Mouse (Mus musculus): Measurements from ENCODE around the gene Pdcd5. TPM values are rescaled to one million over a fixed set of nuclear protein-coding genes. Genes with fewer than 3 reads are reported as not detected.

Pdcd5 gene
- polyA plus RNA-seq, 1 experiment, result 32.6 TPM

DNA sequence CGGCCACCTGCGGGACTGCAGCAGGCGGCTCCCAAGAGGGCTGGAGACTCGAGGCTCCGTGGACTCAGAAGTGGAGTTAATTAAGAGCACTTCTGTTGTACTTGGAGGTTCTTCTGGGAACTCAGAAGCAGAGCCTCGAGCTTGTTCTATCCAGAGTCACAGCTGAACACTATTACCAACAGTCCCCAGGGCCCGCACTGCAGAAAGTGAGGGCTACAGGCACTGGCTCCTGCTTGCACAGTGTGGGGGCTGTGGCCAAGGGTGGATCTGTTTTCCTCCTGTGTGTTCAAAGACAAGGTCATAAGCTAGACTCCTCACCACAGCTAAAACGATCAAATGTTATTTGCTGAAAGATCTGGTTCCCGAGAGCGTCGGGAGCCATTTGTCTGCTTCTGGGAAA, 38.9 kb upstream of the Pdcd5 start:
- Histone ChIP-seq H3K27ac (ENCODE audit: insufficient read depth, low read length) (no peak overlapping the region), H3K4me3 (ENCODE audit: extremely low read depth, insufficient read depth, insufficient read length) (no peak overlapping the region), H3K36me3 (ENCODE audit: control insufficient read depth, insufficient read depth, low read length) (no peaks in the 10 kb centered on the region; the same call in 1 of the 2 replicates), H3K4me1 (ENCODE audit: control insufficient read depth, insufficient read depth, insufficient read length) (no peaks in the 10 kb centered on the region), H3K27me3 (ENCODE audit: control insufficient read depth, insufficient read depth, low read length) (no peaks in the 10 kb centered on the region)
- no peak for DNase-seq (ENCODE audit: low read depth in 1 of 2, low spot score in 2 of 2)
- TF ChIP-seq CTCF (IDR thresholded peaks at IDR 0.05; ENCODE audit: extremely low read depth, insufficient read depth, insufficient read length, insufficient replicate concordance) (no peak), POLR2A (IDR thresholded peaks at IDR 0.05; ENCODE audit: low read depth, low read length) (no peak)
- WGBS, result 87% methylated on average over 11 of the region's 11 CpGs

DNA sequence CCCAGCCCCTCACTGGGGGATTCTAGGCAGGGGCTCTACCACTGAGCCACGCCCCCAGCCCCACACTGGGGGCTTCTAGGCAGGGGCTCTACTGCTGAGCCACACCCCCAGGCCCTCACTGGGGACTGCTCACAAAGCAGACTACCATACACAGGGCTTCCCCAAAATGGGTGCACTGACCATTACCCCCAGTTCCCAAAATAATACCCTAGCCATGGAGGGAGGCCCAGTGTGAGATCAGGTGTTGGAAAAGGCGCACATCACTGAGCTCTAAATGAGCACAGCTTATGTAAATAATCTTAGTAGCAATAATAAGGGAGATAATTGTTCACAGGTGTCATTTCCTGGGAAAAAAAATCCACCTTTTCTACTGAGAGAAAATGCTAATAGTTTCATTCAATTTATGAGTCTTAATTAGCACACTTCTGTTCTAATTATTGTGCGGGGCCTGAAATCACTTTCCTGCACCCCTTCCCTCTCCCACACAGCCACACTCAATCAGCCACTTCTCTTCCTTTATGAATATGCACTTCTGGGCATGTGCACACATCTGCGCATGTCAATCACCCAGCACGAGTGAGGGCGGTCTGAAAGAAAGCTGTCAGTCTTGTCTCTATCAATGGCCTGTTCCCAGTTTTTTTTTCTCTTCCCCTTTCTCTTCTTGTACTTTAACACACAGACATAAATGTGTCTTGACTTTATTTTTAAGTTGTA, 36.2 kb upstream of the Pdcd5 start:
- Histone ChIP-seq H3K4me3 (ENCODE audit: extremely low read depth, insufficient read depth, insufficient read length) (no peak overlapping the region), H3K36me3 (ENCODE audit: control insufficient read depth, insufficient read depth, low read length) (no peaks in the 10 kb centered on the region), H3K27ac (ENCODE audit: insufficient read depth, low read length) (no peak overlapping the region), H3K27me3 (ENCODE audit: control insufficient read depth, insufficient read depth, low read length) (no peaks in the 10 kb centered on the region), H3K4me1 (ENCODE audit: control insufficient read depth, insufficient read depth, insufficient read length) (no peaks in the 10 kb centered on the region)
- 81% methylated on average over 6 of the region's 6 CpGs for WGBS
- no peak for DNase-seq (ENCODE audit: low read depth in 1 of 2, low spot score in 2 of 2)
- no peak for TF ChIP-seq CTCF (IDR thresholded peaks at IDR 0.05; ENCODE audit: extremely low read depth, insufficient read depth, insufficient read length, insufficient replicate concordance)
- no peak for TF ChIP-seq POLR2A (IDR thresholded peaks at IDR 0.05; ENCODE audit: low read depth, low read length)

DNA sequence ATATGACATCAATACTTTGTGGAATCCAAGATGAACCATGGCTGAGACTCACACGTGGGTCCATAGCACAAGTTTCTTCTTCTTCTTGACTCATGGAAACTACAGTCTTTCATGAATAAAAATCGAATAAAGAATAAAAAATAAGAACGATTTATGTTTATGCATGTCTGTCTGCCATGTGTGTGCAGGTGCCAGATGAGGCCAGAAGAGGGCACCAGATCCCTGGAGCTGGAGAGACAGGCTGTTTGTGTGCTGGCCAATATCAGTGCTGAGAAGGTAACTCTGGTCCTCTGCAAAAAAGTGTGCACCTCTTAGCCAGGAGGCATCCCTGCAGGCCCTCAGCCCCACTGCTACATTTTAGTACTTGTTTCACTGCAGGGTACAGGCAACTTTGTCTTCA, 34.2 kb upstream of the Pdcd5 start:
- H3K36me3 ChIP-seq (ENCODE audit: control insufficient read depth, insufficient read depth, low read length), result no peaks in the 10 kb centered on the region
- H3K4me3 ChIP-seq (ENCODE audit: extremely low read depth, insufficient read depth, insufficient read length), result no peak overlapping the region
- no peaks in the 10 kb centered on the region for H3K27me3 ChIP-seq (ENCODE audit: control insufficient read depth, insufficient read depth, low read length)
- H3K4me1 ChIP-seq (ENCODE audit: control insufficient read depth, insufficient read depth, insufficient read length), result no peaks in the 10 kb centered on the region
- 80% methylated on average over 3 of the region's 3 CpGs for WGBS
- DNase-seq (ENCODE audit: low read depth in 1 of 2, low spot score in 2 of 2), result no peak
- TF ChIP-seq CTCF (IDR thresholded peaks at IDR 0.05; ENCODE audit: extremely low read depth, insufficient read depth, insufficient read length, insufficient replicate concordance) (no peak), POLR2A (IDR thresholded peaks at IDR 0.05; ENCODE audit: low read depth, low read length) (no peak)
- H3K27ac ChIP-seq (ENCODE audit: insufficient read depth, low read length), result no peak overlapping the region

GRCm38 (mm10) chr7:35678976-35679375, 31.7 kb upstream of the Pdcd5 start:
- TF ChIP-seq POLR2A (IDR thresholded peaks at IDR 0.05; ENCODE audit: low read depth, low read length) (no peak), CTCF (IDR thresholded peaks at IDR 0.05; ENCODE audit: extremely low read depth, insufficient read depth, insufficient read length, insufficient replicate concordance) (no peak)
- no peaks in the 10 kb centered on the region for H3K4me1 ChIP-seq (ENCODE audit: control insufficient read depth, insufficient read depth, insufficient read length)
- no peaks in the 10 kb centered on the region for H3K27me3 ChIP-seq (ENCODE audit: control insufficient read depth, insufficient read depth, low read length)
- H3K4me3 ChIP-seq (ENCODE audit: extremely low read depth, insufficient read depth, insufficient read length), result no peak overlapping the region
- DNase-seq (ENCODE audit: low read depth in 1 of 2, low spot score in 2 of 2), result no peak
- no peaks in the 10 kb centered on the region for H3K36me3 ChIP-seq (ENCODE audit: control insufficient read depth, insufficient read depth, low read length)
- H3K27ac ChIP-seq (ENCODE audit: insufficient read depth, low read length), result no peak overlapping the region
- 78% methylated on average over 4 of the region's 4 CpGs for WGBS

- H3K27ac ChIP-seq (ENCODE audit: insufficient read depth, low read length), result no peak overlapping the region
- H3K27me3 ChIP-seq (ENCODE audit: control insufficient read depth, insufficient read depth, low read length), result no peaks in the 10 kb centered on the region
- H3K4me1 ChIP-seq (ENCODE audit: control insufficient read depth, insufficient read depth, insufficient read length), result no peaks in the 10 kb centered on the region
- no peak overlapping the region for H3K4me3 ChIP-seq (ENCODE audit: extremely low read depth, insufficient read depth, insufficient read length)
- no peaks in the 10 kb centered on the region for H3K36me3 ChIP-seq (ENCODE audit: control insufficient read depth, insufficient read depth, low read length)
- no peak for DNase-seq (ENCODE audit: low read depth in 1 of 2, low spot score in 2 of 2)
- TF ChIP-seq POLR2A (IDR thresholded peaks at IDR 0.05; ENCODE audit: low read depth, low read length) (no peak), CTCF (IDR thresholded peaks at IDR 0.05; ENCODE audit: extremely low read depth, insufficient read depth, insufficient read length, insufficient replicate concordance) (no peak)
- 81% methylated on average over 18 of the region's 18 CpGs for whole genome bisulfite sequencing
These were observed 21.0 kb upstream of the Pdcd5 start for GRCm38 (mm10) chr7:35668066-35669041.

GRCm38 (mm10) chr7:35663790-35664376, 16.6 kb upstream of the Pdcd5 start:
- 86% methylated on average over 16 of the region's 16 CpGs for WGBS
- H3K4me3 ChIP-seq (ENCODE audit: extremely low read depth, insufficient read depth, insufficient read length), result no peak overlapping the region
- no peaks in the 10 kb centered on the region for H3K36me3 ChIP-seq (ENCODE audit: control insufficient read depth, insufficient read depth, low read length)
- H3K4me1 ChIP-seq (ENCODE audit: control insufficient read depth, insufficient read depth, insufficient read length), result no peaks in the 10 kb centered on the region
- no peak for DNase-seq (ENCODE audit: low read depth in 1 of 2, low spot score in 2 of 2)
- no peak for TF ChIP-seq CTCF (IDR thresholded peaks at IDR 0.05; ENCODE audit: extremely low read depth, insufficient read depth, insufficient read length, insufficient replicate concordance)
- TF ChIP-seq POLR2A (IDR thresholded peaks at IDR 0.05; ENCODE audit: low read depth, low read length), result no peak
- H3K27ac ChIP-seq (ENCODE audit: insufficient read depth, low read length), result no peak overlapping the region
- no peaks in the 10 kb centered on the region for H3K27me3 ChIP-seq (ENCODE audit: control insufficient read depth, insufficient read depth, low read length)
